ENCODE assay signal across 10 mouse cellular contexts in genomic region chr3:149357903-149358569, GRCm38 (mm10).
DNase-seq lines count a peak whose midpoint lies in the region; ATAC-seq and TF ChIP-seq lines count a peak whose summit lies in the region.
"Had no signal": no experiment of that assay in that cellular context is flagged by ENCODE, and none has a peak within 500 bp of the region (broad histone marks: within the 10 kb centered on the region; RNA-seq: fewer than 3 reads in every experiment).

No protein-coding gene starts in this region.

- peak; percentile 58; the same call in 1 of the 2 replicates for ATAC-seq in forebrain, embryonic 11.5 days (replicated peaks; ENCODE audit: low FRiP score)
- ATAC-seq in intestine, embryonic 15.5 days = peak; percentile 58

- H3K4me2 ChIP-seq in forebrain, embryonic 11.5 days (ENCODE audit: low read depth, low read length, severe bottlenecking) = peak overlapping the region; percentile 18; the same call in 1 of the 2 replicates
- no peak overlapping the region for H3K4me2 ChIP-seq in intestine, embryonic 15.5 days (replicated peaks)

- peaks cover 14% of the 10 kb centered on the region for H3K4me1 ChIP-seq in forebrain, embryonic 11.5 days (replicated peaks; ENCODE audit: control insufficient read depth, insufficient read depth, low read length)
- H3K4me1 ChIP-seq in intestine, embryonic 15.5 days (replicated peaks) = peaks cover 4% of the 10 kb centered on the region; the same call in 1 of the 2 replicates

- no peaks in the 10 kb centered on the region for H3K36me3 ChIP-seq in forebrain, embryonic 11.5 days (ENCODE audit: control insufficient read depth, insufficient read depth, low read length)
- H3K36me3 ChIP-seq in intestine, embryonic 15.5 days = no peaks in the 10 kb centered on the region

- no peak for TF ChIP-seq CTCF in left cerebral cortex, adult 2 months (IDR thresholded peaks at IDR 0.05)

- intact Hi-C loops in left cerebral cortex, adult 2 months (cut with DNase I) = no loop called here

- WGBS in forebrain, embryonic 11.5 days = 40% methylated on average over 14 of the region's 14 CpGs
- 46% methylated on average over 14 of the region's 14 CpGs for WGBS in intestine, embryonic 15.5 days

- peak overlapping the region; percentile 36 for H3K4me3 ChIP-seq in left cerebral cortex, adult 2 months
- H3K4me3 ChIP-seq in forebrain, embryonic 11.5 days (ENCODE audit: low read depth, low read length) = no peak overlapping the region
- H3K4me3 ChIP-seq in intestine, embryonic 15.5 days (replicated peaks) = no peak overlapping the region

- H3K27me3 ChIP-seq in forebrain, embryonic 11.5 days (ENCODE audit: control insufficient read depth, insufficient read depth, low read length) = no peaks in the 10 kb centered on the region
- H3K27me3 ChIP-seq in intestine, embryonic 15.5 days (replicated peaks) = no peaks in the 10 kb centered on the region

- no peak overlapping the region for H3K9ac ChIP-seq in forebrain, embryonic 11.5 days (ENCODE audit: low read length)
- no peak overlapping the region for H3K9ac ChIP-seq in intestine, embryonic 15.5 days

- DNase-seq in left cerebral cortex, adult 2 months (ENCODE audit: extremely low spot score in 1 of 2, low spot score in 2 of 2) = no peak
- no peak for DNase-seq in left cerebral cortex, adult 11 months (ENCODE audit: low spot score)
- DNase-seq in forebrain, embryonic 11.5 days (ENCODE audit: low spot score) = no peak
- DNase-seq in retina, postnatal 1 day = peak; percentile 53
- no peak for DNase-seq in adrenal gland, adult 18-20 months (ENCODE audit: low spot score in 2 of 2)
- DNase-seq in layer of hippocampus, postnatal 36 days = no peak
- DNase-seq: cerebellum, adult 2 months; gastrocnemius, postnatal 14 days; lung, adult 2 months had no signal

- H3K27ac ChIP-seq in left cerebral cortex, adult 2 months = peak overlapping the region; percentile 48; the same call in 1 of the 2 replicates
- peak overlapping the region; percentile 31; the same call in 1 of the 2 replicates for H3K27ac ChIP-seq in forebrain, embryonic 11.5 days (ENCODE audit: low read depth, low read length)
- 0 out of 2 replicates have a peak overlapping the region, but pooled peaks have one; percentile 24 for H3K27ac ChIP-seq in intestine, embryonic 15.5 days

- H3K9me3 ChIP-seq in forebrain, embryonic 11.5 days (ENCODE audit: control insufficient read depth, low read length) = no peaks in the 10 kb centered on the region
- H3K9me3 ChIP-seq in intestine, embryonic 15.5 days = no peaks in the 10 kb centered on the region
